Mouse (Mus musculus): ENCODE measurements around the gene Fubp1.

Gene Fubp1

GRCm38 (mm10) chr3:152239592-152239991, 29.4 kb downstream of the Fubp1 start:
- no peak for DNase-seq

DNA sequence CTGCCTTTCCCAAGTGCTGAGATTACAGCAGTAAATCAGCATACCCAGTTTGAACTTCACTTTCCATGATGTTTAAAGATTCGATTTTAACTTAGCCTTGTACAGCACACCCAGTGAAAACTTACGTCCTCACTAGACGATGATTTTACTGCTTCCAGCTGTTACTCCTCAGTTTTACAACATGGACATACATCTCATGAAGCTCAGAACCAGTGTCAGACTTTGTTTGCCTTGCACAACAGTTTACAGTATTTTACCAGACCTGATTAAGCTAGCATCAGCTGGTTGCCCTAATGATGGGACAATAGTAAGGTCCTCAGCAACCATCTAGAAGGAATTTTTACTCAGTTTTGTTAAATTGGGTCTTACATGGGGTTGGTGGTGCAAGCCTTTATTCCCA, 30.9 kb downstream of the Fubp1 start:
- no peak for DNase-seq

DNA sequence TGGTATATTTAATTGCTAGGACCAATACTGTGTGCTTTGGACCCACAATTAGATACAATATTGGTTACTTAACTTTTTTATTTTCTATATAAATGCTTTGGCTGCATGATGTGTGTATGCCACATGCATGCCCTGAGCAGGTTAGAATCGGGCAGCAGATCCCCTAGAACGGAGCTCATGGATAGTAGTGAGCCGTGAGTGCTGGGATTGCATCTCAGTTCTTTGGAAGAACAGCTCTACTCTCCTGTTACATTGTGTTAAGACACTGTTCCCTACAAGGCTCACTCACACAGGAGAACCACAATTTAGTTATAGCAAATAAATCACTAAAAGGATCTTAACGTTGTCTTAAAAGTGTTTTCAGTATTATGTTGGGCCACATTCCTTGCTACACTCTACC, 33.1 kb downstream of the Fubp1 start:
- no peak for DNase-seq

DNA sequence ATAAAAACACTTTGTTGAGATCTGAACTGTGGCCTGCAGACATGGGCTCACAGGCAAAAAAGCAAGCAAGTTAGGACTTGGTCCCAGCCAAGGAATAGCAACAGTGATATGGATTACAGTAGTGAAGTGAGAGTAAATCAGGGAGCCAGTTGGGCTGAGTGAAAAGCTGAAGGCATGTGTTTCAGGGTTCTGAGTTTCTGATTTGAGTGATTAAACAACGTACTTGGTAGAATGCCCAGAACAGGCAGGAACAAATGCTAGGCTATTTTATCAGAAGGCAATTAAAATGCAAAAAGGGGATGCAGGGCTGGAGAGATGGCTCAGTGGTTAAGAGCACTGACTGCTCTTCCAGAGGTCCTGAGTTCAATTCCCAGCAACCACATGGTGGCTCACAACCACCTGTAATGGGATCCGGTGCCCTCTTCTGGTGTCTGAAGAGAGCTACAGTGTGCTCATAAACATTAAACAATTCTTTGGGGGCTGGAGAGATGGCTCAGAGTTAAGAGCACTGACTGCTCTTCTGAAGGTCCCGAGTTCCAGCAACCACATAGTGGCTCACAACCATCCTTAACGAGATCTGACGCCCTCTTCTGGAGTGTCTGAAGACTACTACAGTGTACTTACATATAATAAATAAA, 35.2 kb downstream of the Fubp1 start:
- DNase-seq, result no peak

DNA sequence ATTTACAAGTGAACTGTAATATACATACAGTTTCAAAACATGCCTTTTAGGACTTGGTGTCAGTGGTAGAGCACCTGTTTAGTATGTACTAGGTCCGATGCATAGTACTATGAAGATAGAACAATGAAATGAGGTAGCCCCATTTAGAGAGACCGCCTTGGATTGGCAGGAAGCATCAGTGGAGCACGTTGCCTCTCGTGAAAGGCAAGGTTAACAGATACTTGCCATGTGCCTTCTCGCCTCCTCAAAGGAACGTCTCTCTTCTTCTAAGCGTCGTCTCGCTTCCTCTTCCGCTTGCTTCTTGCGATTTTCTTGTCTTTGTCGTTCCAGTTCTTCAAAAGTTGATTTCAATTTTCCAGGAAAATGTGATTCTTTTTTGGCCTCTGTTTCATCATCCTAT, 37.5 kb downstream of the Fubp1 start:
- DNase-seq, result no peak

DNA sequence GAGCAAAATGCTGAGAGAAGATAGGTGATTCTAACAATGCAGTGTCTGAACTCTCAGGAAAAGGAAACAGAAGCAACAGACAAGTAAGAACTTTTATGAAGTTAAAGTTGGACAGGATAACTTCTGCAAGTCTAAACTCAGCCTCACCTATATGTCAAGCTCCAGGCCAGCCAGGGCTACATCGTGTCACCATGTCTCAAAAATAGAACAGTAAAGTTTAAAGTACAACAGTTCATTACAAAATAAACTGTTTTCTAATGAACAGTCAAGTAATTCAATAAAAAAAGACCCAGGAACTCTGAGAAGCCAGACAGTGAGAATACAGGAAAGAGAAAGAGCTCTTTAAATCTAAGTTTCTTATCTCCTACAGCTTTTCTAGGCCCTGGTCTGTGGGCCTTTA, 40.3 kb downstream of the Fubp1 start:
- DNase-seq, result no peak

DNA sequence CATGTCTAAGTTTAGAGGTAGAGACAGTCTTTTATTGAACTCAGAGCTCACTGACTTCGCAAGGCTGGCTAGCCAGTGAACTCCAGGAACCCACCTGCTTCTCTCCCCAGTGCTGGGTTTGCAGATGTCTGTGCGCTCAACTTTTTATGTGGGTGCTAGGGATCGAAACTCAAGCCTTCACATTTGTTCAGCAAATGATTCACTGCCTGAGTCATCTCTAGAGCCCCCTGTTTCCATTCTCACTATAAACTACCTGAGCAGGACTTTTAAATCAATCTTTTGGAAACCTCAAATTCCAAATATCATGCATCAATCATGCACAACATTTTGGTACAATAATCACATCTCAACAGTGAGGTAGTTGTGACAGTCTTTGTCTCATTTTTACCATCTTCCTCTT, 47.3 kb downstream of the Fubp1 start:
- DNase-seq, result no peak

DNA sequence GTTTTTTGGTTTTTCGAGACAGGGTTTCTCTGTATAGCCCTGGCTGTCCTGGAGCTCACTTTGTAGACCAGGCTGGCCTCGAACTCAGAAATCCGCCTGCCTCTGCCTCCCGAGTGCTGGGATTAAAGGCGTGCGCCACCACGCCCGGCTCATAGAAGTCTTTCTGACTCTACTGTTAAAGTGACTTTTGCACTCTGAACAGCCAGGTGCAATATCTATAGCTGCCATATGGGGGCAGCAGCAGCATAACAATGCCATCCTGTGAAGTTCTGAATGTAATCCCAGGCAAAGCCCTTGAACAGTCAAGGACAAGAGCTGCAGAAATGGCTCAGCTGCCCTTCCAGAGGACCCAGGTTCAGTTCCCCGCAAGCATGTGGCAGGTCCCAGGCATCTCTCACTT, 49.2 kb downstream of the Fubp1 start:
- DNase-seq, result peak; percentile 65

GRCm38 (mm10) chr3:152260362-152260761, 50.1 kb downstream of the Fubp1 start:
- no peak for DNase-seq

DNA sequence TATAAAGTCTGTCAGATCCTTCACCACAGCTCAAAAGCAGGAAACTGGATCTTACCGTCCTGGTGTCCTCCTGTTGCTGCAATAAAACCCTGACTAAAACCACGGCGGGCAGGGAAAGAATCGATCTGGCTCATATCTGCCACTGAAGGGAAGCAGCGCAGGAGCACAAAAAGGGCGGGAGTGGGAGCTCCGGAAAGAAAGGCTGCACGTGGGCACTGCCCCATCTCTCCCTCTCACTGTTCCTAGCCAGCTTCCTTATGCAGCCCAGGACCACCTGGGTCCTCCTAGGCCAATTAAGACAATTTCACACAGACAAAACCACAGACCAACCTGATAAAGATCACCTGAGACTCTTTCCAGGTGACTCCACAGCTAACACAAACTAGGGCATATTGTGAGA, 51.2 kb downstream of the Fubp1 start:
- DNase-seq, result no peak

DNA sequence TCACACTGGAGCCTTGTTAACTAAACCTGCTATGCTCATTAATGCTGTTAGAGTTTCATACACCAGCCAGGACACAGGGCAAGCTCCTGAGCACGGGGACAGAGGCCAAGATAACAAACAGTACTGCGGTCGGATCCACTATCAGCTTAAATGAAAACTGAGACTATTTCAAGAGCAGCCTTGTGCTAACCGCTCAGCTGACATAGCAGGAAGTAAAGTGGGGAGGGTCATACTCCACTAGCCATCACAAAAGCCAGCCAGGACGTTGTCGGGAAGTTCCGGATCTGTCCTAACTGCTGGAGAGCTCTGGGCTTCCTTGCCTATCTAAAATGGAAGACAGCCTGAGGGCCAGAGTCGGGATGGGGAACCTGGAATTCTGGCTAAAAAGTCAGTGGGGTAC, 51.7 kb downstream of the Fubp1 start:
- DNase-seq, result no peak

GRCm38 (mm10) chr3:152264374-152264773, 54.2 kb downstream of the Fubp1 start:
- no peak for DNase-seq

DNA sequence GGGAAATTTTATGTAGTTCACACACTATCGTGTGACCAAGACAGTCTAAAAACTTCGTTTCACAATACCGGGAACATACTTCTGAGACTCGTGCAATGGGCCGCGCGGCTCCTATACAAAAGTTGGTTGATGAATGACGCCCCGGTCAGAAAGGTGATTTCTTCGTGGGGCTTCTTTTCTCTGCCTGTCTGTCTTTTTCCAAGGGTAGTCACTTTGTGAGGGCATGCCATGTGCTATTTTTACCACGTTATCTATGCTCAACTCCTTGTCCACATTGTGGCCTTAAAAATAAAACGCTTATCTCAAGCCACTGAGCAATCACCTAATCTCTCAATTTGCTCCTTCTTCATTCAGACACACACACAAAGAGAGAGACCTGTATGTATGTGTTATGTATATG, 54.6 kb downstream of the Fubp1 start:
- DNase-seq, result no peak

GRCm38 (mm10) chr3:152265351-152266035, 55.3 kb downstream of the Fubp1 start:
- peak; percentile 11 for DNase-seq

DNA sequence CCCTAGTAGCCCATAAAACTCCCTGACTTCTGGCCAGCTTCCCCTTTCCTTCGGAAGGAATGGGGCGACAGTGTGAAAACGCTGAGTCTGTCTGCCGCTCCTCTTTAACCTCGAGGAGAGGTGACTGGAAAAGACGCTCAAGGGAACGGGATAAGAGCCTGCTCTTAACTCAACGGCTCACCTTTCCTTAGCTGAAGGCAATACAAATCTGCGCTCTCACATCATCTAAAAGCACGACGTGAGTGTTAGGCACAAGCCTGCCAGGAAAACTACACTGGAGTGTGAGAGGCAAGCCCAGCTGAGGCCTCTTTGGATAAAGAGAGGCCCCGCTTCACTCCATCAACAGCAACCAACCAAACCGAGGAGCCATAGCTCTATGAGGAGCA, 55.8 kb downstream of the Fubp1 start, which contains the start of gene Nexn:
Nexn (minus strand) TSS at position 315 of the 386 bp plus-strand sequence.
- DNase-seq, result no peak

DNA sequence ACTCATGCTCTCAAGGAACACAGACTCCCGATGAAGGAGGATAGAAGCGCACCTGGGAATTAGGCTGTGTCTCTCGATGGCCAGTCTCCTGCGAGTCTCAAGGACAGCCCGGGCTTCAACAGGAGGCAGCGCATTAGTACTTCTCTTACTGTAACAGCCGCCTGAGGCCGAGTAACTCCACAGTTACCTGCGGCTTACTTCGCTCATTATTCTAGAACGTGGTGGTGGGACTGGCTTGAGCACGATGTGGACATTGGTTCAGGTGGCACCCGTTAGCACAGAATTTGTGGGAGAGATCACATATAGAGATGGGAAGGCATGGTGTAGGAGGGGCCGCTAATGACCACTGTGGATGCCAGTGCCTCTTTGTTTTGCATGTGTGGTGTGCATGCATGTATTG, 57.9 kb downstream of the Fubp1 start:
- no peak for DNase-seq

DNA sequence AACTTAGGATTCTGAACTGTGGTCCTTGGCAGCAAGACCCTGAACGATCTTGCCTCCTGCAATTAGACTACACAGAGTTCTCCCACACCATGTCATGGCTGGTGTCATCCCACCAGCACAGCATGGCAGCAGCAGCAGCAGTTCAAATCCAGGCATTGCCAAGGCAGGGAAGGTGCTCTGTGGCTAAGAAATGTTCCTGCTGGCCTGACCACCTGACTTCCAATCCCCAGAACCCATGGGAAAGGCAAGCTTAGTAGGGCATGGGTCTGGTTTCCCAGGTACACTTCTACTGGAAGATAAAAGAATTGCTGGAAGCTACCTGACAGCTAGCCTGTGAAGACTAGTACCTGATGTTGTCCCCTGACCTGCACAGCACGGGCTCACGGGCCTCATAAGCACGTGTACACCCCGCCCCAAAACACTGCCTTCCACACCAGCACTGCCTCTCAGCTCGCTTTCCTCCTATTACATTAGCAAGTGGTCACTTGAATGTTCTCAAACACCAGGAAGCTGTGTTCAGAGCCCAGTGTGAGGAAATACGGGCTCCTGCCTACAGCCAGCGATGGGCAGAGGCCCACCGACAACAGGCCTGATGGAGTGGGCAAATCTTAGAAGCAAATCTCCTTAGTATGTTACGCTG, 61.0 kb downstream of the Fubp1 start:
- no peak for DNase-seq

DNA sequence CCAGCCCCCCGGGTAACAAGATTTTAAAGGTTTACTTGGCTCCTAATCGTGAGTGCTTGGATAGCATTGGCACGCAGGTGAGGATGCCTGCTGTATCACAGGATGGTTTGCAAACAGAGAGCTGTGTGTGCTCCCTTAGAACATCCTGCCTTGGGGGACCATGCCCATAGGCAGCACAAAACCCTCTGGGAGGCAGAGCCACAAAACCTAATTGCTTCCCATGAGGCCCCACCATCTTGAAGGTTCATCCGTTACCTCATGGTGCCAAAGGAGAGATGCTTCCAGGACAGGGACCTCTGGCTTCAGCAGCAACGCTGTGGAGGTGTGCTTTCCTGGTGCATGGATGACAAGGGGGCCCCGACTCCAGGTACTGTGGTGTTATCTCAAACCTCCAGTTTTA, 61.7 kb downstream of the Fubp1 start:
- no peak for DNase-seq

DNA sequence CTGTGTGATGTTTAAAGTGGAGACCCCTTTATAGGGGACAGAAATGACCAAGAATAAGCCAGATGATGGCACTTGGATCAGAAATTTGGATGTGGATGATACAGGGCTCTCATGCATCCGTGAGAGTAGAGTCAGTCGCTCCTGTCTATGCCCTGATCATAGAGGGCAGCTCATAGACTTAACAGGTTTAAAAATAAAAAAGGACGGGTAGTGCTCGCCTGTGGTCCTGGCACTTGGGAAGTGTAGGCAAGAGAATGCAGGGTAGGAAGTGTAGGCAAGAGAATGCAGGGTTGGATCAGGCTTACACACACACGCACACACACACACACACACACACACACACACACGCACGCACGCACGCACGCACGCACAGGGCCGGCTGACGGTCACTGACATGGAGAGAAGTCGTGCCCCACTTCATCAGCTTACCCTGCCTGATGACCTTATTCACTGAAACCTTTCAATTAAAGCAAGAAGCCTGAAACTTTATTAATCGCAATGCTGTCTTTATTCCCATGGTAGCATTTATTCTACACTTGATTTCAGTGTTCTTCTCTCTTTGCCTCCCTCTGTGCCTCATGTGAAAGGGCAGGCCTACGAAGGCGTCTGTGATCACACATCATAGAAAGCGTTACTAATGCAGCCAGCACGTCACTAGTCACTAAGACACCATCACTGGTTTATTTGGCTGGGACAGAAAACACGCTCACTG, 62.9 kb downstream of the Fubp1 start:
- DNase-seq, result no peak

DNA sequence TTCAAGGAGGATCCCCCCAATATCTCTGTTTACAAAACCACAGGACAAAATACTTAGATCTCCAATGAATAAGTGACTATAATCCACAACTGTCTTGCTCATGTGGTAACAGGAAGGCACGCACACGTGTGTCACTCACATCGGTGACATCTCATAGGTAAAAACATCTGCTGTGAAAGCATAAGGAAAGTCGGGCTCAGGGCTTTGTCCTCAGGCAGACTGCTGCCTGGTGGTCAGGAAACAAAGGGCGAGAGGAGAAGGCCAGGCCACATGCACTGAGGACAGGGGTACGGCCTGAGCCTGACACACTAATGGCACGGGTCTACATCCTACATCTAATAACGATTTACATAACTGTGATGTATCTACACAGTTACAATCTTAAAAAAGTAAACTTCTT, 64.8 kb downstream of the Fubp1 start:
- no peak for DNase-seq

DNA sequence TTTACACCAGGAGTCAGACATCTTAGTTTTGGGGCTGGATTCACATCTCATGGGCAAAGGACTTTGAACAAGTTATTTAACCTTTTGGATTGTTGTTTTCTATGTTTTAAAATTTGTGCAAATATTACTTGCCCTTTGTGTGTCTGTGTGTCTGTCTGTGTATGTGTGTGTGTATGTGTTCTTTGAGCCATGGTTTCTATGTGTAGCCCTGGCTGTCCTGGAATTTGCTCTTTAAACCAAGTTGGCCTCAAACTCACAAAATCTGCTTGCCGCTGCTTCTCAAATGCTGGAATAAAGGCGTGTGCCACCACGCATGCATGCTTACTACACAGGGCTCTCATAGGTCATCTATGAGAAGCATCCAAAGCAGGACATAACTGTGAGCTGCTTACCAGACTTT, 66.7 kb downstream of the Fubp1 start:
- DNase-seq, result no peak

GRCm38 (mm10) chr3:152277912-152278311, 67.7 kb downstream of the Fubp1 start:
- no peak for DNase-seq

GRCm38 (mm10) chr3:152278431-152278830, 68.2 kb downstream of the Fubp1 start:
- no peak for DNase-seq

DNA sequence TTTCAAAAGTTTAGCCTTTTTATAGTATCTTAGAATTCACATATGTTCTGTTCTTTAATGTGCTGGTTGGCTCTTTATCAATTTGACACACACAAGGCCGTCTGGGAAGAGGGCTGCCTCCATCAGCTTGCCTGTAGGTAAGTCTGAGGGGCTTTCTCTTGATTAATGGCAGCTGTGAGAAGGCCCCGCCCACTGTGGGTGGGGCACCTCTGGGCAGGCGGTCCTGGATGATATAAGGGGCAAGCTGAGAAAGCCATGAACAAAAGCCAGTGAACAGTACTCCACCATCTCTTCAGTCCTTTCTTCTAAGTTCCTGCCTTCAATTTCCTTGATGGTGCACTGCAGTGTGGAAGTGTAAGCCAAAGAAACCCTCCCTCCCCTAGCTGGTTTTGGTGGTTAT, 71.9 kb downstream of the Fubp1 start:
- no peak for DNase-seq
